Mouse (Mus musculus) CD8-positive naive resting alpha-beta T cell, adult 2 months (primary cell): ENCODE results near the gene Ccdc34.

ENCODE experiments used
- DNase-seq, 2 experiments: peaks; one replicate each; pipeline ENCODE4 v3.0.0; 2022; ENCODE audit warnings: low read depth in 2 of 2, low spot score in 2 of 2

Ccdc34 gene

GRCm38 (mm10) chr2:110177879-110178278 is 160.3 kb downstream of the Ccdc34 start:
- DNase-seq, result no peak

GRCm38 (mm10) chr2:110179669-110180315 is 162.2 kb downstream of the Ccdc34 start:
- DNase-seq, result no peak

GRCm38 (mm10) chr2:110180316-110180670 is 162.7 kb downstream of the Ccdc34 start:
- DNase-seq, result no peak

GRCm38 (mm10) chr2:110181666-110182065 is 164.0 kb downstream of the Ccdc34 start:
- no peak for DNase-seq

GRCm38 (mm10) chr2:110182248-110182647 is 164.6 kb downstream of the Ccdc34 start:
- DNase-seq, result no peak

- DNase-seq, result no peak
Measured at GRCm38 (mm10) chr2:110182795-110183486, 165.3 kb downstream of the Ccdc34 start.

- no peak for DNase-seq
Measured at GRCm38 (mm10) chr2:110184071-110184470, 166.5 kb downstream of the Ccdc34 start.

- no peak for DNase-seq
Measured at GRCm38 (mm10) chr2:110186427-110186980, 168.9 kb downstream of the Ccdc34 start.

GRCm38 (mm10) chr2:110188696-110189397 is 171.2 kb downstream of the Ccdc34 start:
- DNase-seq, result no peak

GRCm38 (mm10) chr2:110190416-110190815 is 172.8 kb downstream of the Ccdc34 start:
- DNase-seq, result no peak

GRCm38 (mm10) chr2:110191186-110191690 is 173.6 kb downstream of the Ccdc34 start:
- DNase-seq, result no peak

GRCm38 (mm10) chr2:110191965-110192701 is 174.5 kb downstream of the Ccdc34 start:
- no peak for DNase-seq

- DNase-seq, result no peak
Measured at GRCm38 (mm10) chr2:110192702-110193312, 175.2 kb downstream of the Ccdc34 start.

GRCm38 (mm10) chr2:110196551-110196950 is 178.9 kb downstream of the Ccdc34 start:
- DNase-seq, result no peak

GRCm38 (mm10) chr2:110199648-110200047 is 182.0 kb downstream of the Ccdc34 start:
- no peak for DNase-seq

GRCm38 (mm10) chr2:110201770-110202169 is 184.2 kb downstream of the Ccdc34 start:
- DNase-seq, result no peak

- no peak for DNase-seq
Measured at GRCm38 (mm10) chr2:110202716-110203497, 185.3 kb downstream of the Ccdc34 start.

GRCm38 (mm10) chr2:110204169-110204568 is 186.6 kb downstream of the Ccdc34 start:
- DNase-seq, result no peak

- DNase-seq, result no peak
Measured at GRCm38 (mm10) chr2:110204705-110205318, 187.2 kb downstream of the Ccdc34 start.
